In genomic region chr9:108635415-108635814, GRCm38 (mm10) we compare ENCODE assay signal across 22 mouse cellular contexts. TPM values are rescaled to one million over a fixed set of nuclear protein-coding genes. Genes with fewer than 3 reads are reported as not detected.
DNase-seq lines count a peak whose midpoint lies in the region; ATAC-seq and TF ChIP-seq lines count a peak whose summit lies in the region.
"Had no signal": no experiment of that assay in that cellular context is flagged by ENCODE, and none has a peak within 500 bp of the region (broad histone marks: within the 10 kb centered on the region; RNA-seq: fewer than 3 reads in every experiment).

No protein-coding gene starts in this region.

- peaks cover 14% of the 10 kb centered on the region for H3K4me1 ChIP-seq in liver, embryonic 11.5 days (replicated peaks; ENCODE audit: control insufficient read depth, insufficient read depth, low read length)
- H3K4me1 ChIP-seq in liver, embryonic 14.5 days (replicated peaks; ENCODE audit: control insufficient read depth in 2 of 2, insufficient read depth in 2 of 2, low read length in 1 of 2), result peaks cover 3 to 20% of the 10 kb centered on the region in 2 experiments; a peak in 3 of 4 replicates
- no peaks in the 10 kb centered on the region for H3K4me1 ChIP-seq in kidney, adult 2 months (ENCODE audit: control insufficient read depth, insufficient read depth, low read length)
- H3K4me1 ChIP-seq: embryonic facial prominence, embryonic 13.5 days; forebrain, embryonic 13.5 days; hindbrain, embryonic 13.5 days had no signal

- no peak for TF ChIP-seq POLR2A in kidney, adult 2 months (IDR thresholded peaks at IDR 0.05; ENCODE audit: low read depth, low read length)

- no peak for TF ChIP-seq CTCF in liver, embryonic 14.5 days (IDR thresholded peaks at IDR 0.05; ENCODE audit: low read depth)
- TF ChIP-seq CTCF in kidney, adult 2 months (conservative IDR thresholded peaks at IDR 0.05; ENCODE audit: insufficient read depth, insufficient read length, low read depth, low read length), result no peak

- peaks cover 4% of the 10 kb centered on the region; the same call in 1 of the 2 replicates for H3K36me3 ChIP-seq in liver, embryonic 11.5 days (ENCODE audit: control insufficient read depth, insufficient read depth, low read length)
- peaks cover 5% of the 10 kb centered on the region for H3K36me3 ChIP-seq in liver, embryonic 14.5 days (replicated peaks; ENCODE audit: control insufficient read depth, insufficient read depth, low read depth)
- H3K36me3 ChIP-seq in kidney, adult 2 months (ENCODE audit: control insufficient read depth, insufficient read depth, low read length), result no peaks in the 10 kb centered on the region

- ATAC-seq in liver, embryonic 11.5 days (replicated peaks; ENCODE audit: low FRiP score), result no peak; the same call in 1 of the 2 replicates
- peak; percentile 55; the same call in 1 of the 2 replicates for ATAC-seq in liver, embryonic 14.5 days (ENCODE audit: insufficient read depth)
- ATAC-seq: CD4-positive, CD25-positive, alpha-beta regulatory T cell, adult 4 months; forebrain, embryonic 13.5 days; forebrain, postnatal 0 days; hindbrain, postnatal 0 days had no signal

- no peaks in the 10 kb centered on the region for H3K9me3 ChIP-seq in liver, embryonic 11.5 days (ENCODE audit: control insufficient read depth, low read length)
- no peaks in the 10 kb centered on the region for H3K9me3 ChIP-seq in liver, embryonic 14.5 days (ENCODE audit: control insufficient read depth, low read length)
- H3K9me3 ChIP-seq: embryonic facial prominence, embryonic 13.5 days; forebrain, embryonic 13.5 days; G1E; heart, embryonic 12.5 days; hindbrain, embryonic 13.5 days had no signal

- no peak overlapping the region for H3K27ac ChIP-seq in liver, embryonic 11.5 days (ENCODE audit: low read depth, low read length)
- H3K27ac ChIP-seq in liver, embryonic 14.5 days, result no peak overlapping the region
- no peak overlapping the region for H3K27ac ChIP-seq in kidney, adult 2 months (ENCODE audit: insufficient read depth, low read depth, low read length)
- H3K27ac ChIP-seq: embryonic facial prominence, embryonic 13.5 days; forebrain, embryonic 13.5 days; hindbrain, embryonic 13.5 days; hindbrain, postnatal 0 days had no signal

- 44% methylated on average over 2 of the region's 2 CpGs for WGBS in liver, embryonic 11.5 days
- 17% methylated on average over 2 of the region's 2 CpGs for WGBS in liver, embryonic 14.5 days (ENCODE audit: insufficient replicate concordance)
- WGBS in kidney, adult 2 months, result 57% methylated on average over 2 of the region's 2 CpGs

- intact Hi-C loops in heart, postnatal 25 days (cut with DNase I), result no loop called here

- TF ChIP-seq EP300 in liver, embryonic 14.5 days (IDR thresholded peaks at IDR 0.05; ENCODE audit: low read depth), result no peak

- no peaks in the 10 kb centered on the region for H3K27me3 ChIP-seq in liver, embryonic 11.5 days (replicated peaks; ENCODE audit: control insufficient read depth, insufficient read depth, low read length)
- no peaks in the 10 kb centered on the region for H3K27me3 ChIP-seq in liver, embryonic 14.5 days (ENCODE audit: control insufficient read depth, insufficient read depth, low read length)
- H3K27me3 ChIP-seq in kidney, adult 2 months (replicated peaks; ENCODE audit: control insufficient read depth, insufficient read depth, low read length), result no peaks in the 10 kb centered on the region
- H3K27me3 ChIP-seq: embryonic facial prominence, embryonic 13.5 days; forebrain, embryonic 13.5 days; heart, embryonic 12.5 days; hindbrain, embryonic 13.5 days had no signal

- peak; percentile 38 for DNase-seq in liver
- no peak for DNase-seq in liver, embryonic 11.5 days (ENCODE audit: low spot score)
- DNase-seq in c-Kit-positive CD71-positive TER-119-positive erythroid progenitor cells, embryonic 14.5 days (ENCODE audit: low spot score), result peak; percentile 27
- DNase-seq in liver, embryonic 14.5 days (ENCODE audit: low read depth in 3 of 3, low spot score in 3 of 3), result no peak
- DNase-seq in spleen, postnatal 10 days (ENCODE audit: low spot score in 2 of 2), result no peak
- no peak for DNase-seq in heart, postnatal 25 days (ENCODE audit: low spot score)
- DNase-seq in kidney, adult 2 months, result no peak
- DNase-seq: adrenal gland, adult 2 months; adrenal gland, postnatal 25 days; B cell, adult 2 months; cerebellum, adult 11-12 months; cerebellum, adult 9-10 months; cerebellum, postnatal 25 days; forebrain, postnatal 0 days; gastrocnemius, postnatal 25 days had no signal

- no peak overlapping the region for H3K4me2 ChIP-seq in liver, embryonic 11.5 days
- no peak overlapping the region for H3K4me2 ChIP-seq in liver, embryonic 14.5 days (ENCODE audit: low read depth)
- H3K4me2 ChIP-seq: embryonic facial prominence, embryonic 13.5 days; forebrain, embryonic 13.5 days; heart, embryonic 12.5 days; hindbrain, embryonic 13.5 days had no signal

- no peak overlapping the region for H3K9ac ChIP-seq in liver, embryonic 11.5 days (ENCODE audit: low read depth, low read length)
- H3K9ac ChIP-seq in liver, embryonic 14.5 days (replicated peaks), result no peak overlapping the region
- H3K9ac ChIP-seq: embryonic facial prominence, embryonic 13.5 days; forebrain, embryonic 13.5 days; forebrain, postnatal 0 days; heart, embryonic 12.5 days; hindbrain, embryonic 13.5 days had no signal

- H3K4me3 ChIP-seq in liver, embryonic 11.5 days (ENCODE audit: low read depth, low read length), result no peak overlapping the region
- no peak overlapping the region for H3K4me3 ChIP-seq in liver, embryonic 14.5 days (ENCODE audit: insufficient read depth in 1 of 2, low read depth in 2 of 2, low read length in 2 of 2)
- no peak overlapping the region for H3K4me3 ChIP-seq in kidney, adult 2 months (ENCODE audit: insufficient read depth, low read depth, low read length)
- H3K4me3 ChIP-seq: embryonic facial prominence, embryonic 13.5 days; forebrain, embryonic 13.5 days; heart, embryonic 12.5 days; hindbrain, embryonic 13.5 days had no signal

RNA-seq across cellular contexts. Expression of gene Arih2, which starts 13.8 kb away (rescaled TPM):
- polyA plus RNA-seq in liver, embryonic 11.5 days (2014; fragmentation: Nextera tagmentation; extraction: Ambion mirVana), result 47.7 and 54.2 TPM in 2 replicates
- polyA plus RNA-seq in liver, embryonic 14.5 days (2012; rRNA removed), result 15.3 and 17.7 TPM in 2 replicates
- 18.0 and 22.0 TPM in 2 replicates for polyA plus RNA-seq in liver, embryonic 14.5 days (2014; fragmentation: Nextera tagmentation; extraction: Ambion mirVana)
- 10 to 100 TPM; 41.3 to 42.2 TPM for total RNA-seq in heart, postnatal 25 days (2021)
- polyA plus RNA-seq in kidney, adult 2 months (2012; rRNA removed), result 34.9 and 36.9 TPM in 2 replicates

RNA-seq across cellular contexts. Expression of gene Slc25a20, which starts 26.5 kb away (rescaled TPM):
- 25.0 and 30.0 TPM in 2 replicates for polyA plus RNA-seq in liver, embryonic 11.5 days (2014; fragmentation: Nextera tagmentation; extraction: Ambion mirVana)
- 5.8 and 8.6 TPM in 2 replicates for polyA plus RNA-seq in liver, embryonic 14.5 days (2012; rRNA removed)
- polyA plus RNA-seq in liver, embryonic 14.5 days (2014; fragmentation: Nextera tagmentation; extraction: Ambion mirVana), result 12.3 and 14.0 TPM in 2 replicates
- total RNA-seq in heart, postnatal 25 days (2021), result 100 to 1,000 TPM; 192 to 211 TPM
- 34.7 and 42.2 TPM in 2 replicates for polyA plus RNA-seq in kidney, adult 2 months (2012; rRNA removed)

RNA-seq across cellular contexts. Expression of gene P4htm, which starts 37.9 kb away (rescaled TPM):
- 2.1 and 2.5 TPM in 2 replicates for polyA plus RNA-seq in liver, embryonic 11.5 days (2014; fragmentation: Nextera tagmentation; extraction: Ambion mirVana)
- 0.52 and 0.54 TPM in 2 replicates for polyA plus RNA-seq in liver, embryonic 14.5 days (2012; rRNA removed)
- polyA plus RNA-seq in liver, embryonic 14.5 days (2014; fragmentation: Nextera tagmentation; extraction: Ambion mirVana), result 0.25 and 0.67 TPM in 2 replicates
- 10 to 100 TPM; 14.5 to 18.5 TPM for total RNA-seq in heart, postnatal 25 days (2021)
- polyA plus RNA-seq in kidney, adult 2 months (2012; rRNA removed), result 5.3 and 5.8 TPM in 2 replicates

RNA-seq across cellular contexts. Expression of gene Prkar2a, which starts 53.7 kb away (rescaled TPM):
- 23.8 and 26.2 TPM in 2 replicates for polyA plus RNA-seq in liver, embryonic 11.5 days (2014; fragmentation: Nextera tagmentation; extraction: Ambion mirVana)
- 5.0 and 6.4 TPM in 2 replicates for polyA plus RNA-seq in liver, embryonic 14.5 days (2012; rRNA removed)
- polyA plus RNA-seq in liver, embryonic 14.5 days (2014; fragmentation: Nextera tagmentation; extraction: Ambion mirVana), result 9.9 and 10.1 TPM in 2 replicates
- total RNA-seq in heart, postnatal 25 days (2021), result 10 to 100 TPM; 80.3 to 81.8 TPM
- polyA plus RNA-seq in kidney, adult 2 months (2012; rRNA removed), result 19.0 and 19.8 TPM in 2 replicates
- polyA plus RNA-seq: G1E had no signal

RNA-seq across cellular contexts. Expression of gene Wdr6, which starts 56.9 kb away (rescaled TPM):
- 51.8 and 54.0 TPM in 2 replicates for polyA plus RNA-seq in liver, embryonic 11.5 days (2014; fragmentation: Nextera tagmentation; extraction: Ambion mirVana)
- polyA plus RNA-seq in liver, embryonic 14.5 days (2012; rRNA removed), result 8.4 and 9.4 TPM in 2 replicates
- 8.4 and 11.1 TPM in 2 replicates for polyA plus RNA-seq in liver, embryonic 14.5 days (2014; fragmentation: Nextera tagmentation; extraction: Ambion mirVana)
- total RNA-seq in heart, postnatal 25 days (2021), result 10 to 100 TPM; 14.3 to 16.1 TPM
- 31.0 and 34.4 TPM in 2 replicates for polyA plus RNA-seq in kidney, adult 2 months (2012; rRNA removed)

Comparison
In these comparisons a context has a peak if more than half of its experiments do, and no peak if none do; other contexts are left out.
1. DNase-seq: peak in liver (single experiment) and c-Kit-positive CD71-positive TER-119-positive erythroid progenitor cells, embryonic 14.5 days (single experiment); none in liver, embryonic 11.5 days (single experiment), liver, embryonic 14.5 days (0 of 3), spleen, postnatal 10 days (0 of 2), heart, postnatal 25 days (single experiment) and kidney, adult 2 months (single experiment).